Mouse (Mus musculus) thymus, adult 2 months (tissue): ENCODE measurements around the gene Synrg.

Experiments
- CTCF ChIP-seq: fragments of 200-500 bp; IDR thresholded peaks from 2 replicates; pipeline ENCODE4 v1.5.1; 2012; ENCODE audit warnings: mild to moderate bottlenecking, control low read depth, low read length, moderate library complexity, borderline replicate concordance; ENCODE audit not compliant: control insufficient read depth, poor library complexity, insufficient read depth; ENCODE audit errors: extremely low read depth
- POLR2A ChIP-seq: fragments of 200-500 bp; IDR thresholded peaks from 2 replicates; pipeline ENCODE4 v1.6.1; 2012; ENCODE audit warnings: mild to moderate bottlenecking, low read length, control low read depth, moderate library complexity; ENCODE audit not compliant: control insufficient read depth, poor library complexity, insufficient read depth; ENCODE audit errors: extremely low read depth

DNA sequence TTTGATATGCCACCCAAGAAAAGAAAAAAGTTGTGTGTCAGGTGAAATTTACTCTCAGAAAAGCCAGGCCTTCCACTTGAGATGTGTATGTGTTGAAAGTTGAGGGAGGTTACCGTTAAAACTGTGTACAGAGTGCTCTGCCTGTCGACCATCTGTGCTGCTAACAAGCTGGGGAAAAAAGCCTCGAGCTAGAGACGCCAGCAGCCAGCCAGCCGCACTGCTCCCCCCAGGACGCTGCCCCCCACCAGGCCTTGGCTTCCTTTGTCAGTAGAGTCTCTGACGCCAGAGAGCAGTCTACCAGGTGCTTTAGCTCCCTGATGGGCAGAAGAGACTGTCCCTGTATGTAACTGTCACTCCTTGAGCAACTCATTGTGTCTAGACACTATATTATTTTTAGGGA lies 48.9 kb downstream of the Synrg start:
- TF ChIP-seq CTCF (no peak), POLR2A (no peak)
